Mouse (Mus musculus) heart, adult 18-20 months (tissue): ENCODE data around the gene Olfr780. TPM values are rescaled to one million over a fixed set of nuclear protein-coding genes. Genes with fewer than 3 reads are reported as not detected.
"Not testable (repeated sequence)": the region's sequence is repeated elsewhere in the genome, so short reads cannot be mapped to it uniquely, and the experiment has no call there.

Source experiments
- DNase-seq, 2 experiments: peaks; one replicate each; pipeline ENCODE4 v3.0.0; 2021 to 2022; ENCODE audit warnings: mixed read lengths in 1 of 2
- long read RNA-seq, 2 experiments: library from polyadenylated mRNA; stranded (forward); transcript quantifications; one replicate each; pipeline ENCODE4 v2.0.0; 2021
- total RNA-seq, 2 experiments: library from RNA; stranded (reverse); gene quantifications; 2 replicates each; pipeline ENCODE4 v1.2.3; 2021

Olfr780 gene
- not detected for total RNA-seq
- long read RNA-seq, experiment 1: 0 reads
- long read RNA-seq, experiment 2: 0 reads

- no peak for DNase-seq
Measured at GRCm38 (mm10) chr10:129317817-129318216, at the start of gene Olfr780. Gene Olfr780, plus strand, starts transcription at chr10:129318117.

GRCm38 (mm10) chr10:129271081-129271535 lies 46.8 kb upstream of the Olfr780 start, which contains the start of gene Olfr777:
Gene Olfr777, minus strand, starts transcription at chr10:129271485.
- DNase-seq: no peak

GRCm38 (mm10) chr10:129312973-129313372 lies 4.9 kb upstream of the Olfr780 start:
- not testable (repeated sequence) for DNase-seq

DNA sequence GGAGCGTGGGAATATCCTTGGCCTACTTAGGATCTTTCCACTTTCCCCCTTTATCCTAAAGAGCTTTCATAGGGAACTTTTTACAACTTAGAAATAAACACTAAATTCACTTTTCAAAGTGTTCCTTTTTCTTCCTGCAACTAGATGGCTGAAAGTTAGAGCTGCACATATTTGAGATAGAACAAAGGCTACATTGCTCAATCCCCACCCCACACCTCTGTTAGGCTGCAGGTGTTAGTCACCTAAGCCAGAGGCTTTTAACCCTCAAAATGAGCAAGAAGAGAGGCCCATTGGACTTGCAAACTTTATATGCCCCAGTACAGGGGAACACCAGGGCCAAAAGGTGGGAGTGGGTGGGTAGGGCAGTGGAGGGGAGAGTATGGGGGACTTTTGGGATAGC lies 4.4 kb upstream of the Olfr780 start:
- not testable (repeated sequence) for DNase-seq

DNA sequence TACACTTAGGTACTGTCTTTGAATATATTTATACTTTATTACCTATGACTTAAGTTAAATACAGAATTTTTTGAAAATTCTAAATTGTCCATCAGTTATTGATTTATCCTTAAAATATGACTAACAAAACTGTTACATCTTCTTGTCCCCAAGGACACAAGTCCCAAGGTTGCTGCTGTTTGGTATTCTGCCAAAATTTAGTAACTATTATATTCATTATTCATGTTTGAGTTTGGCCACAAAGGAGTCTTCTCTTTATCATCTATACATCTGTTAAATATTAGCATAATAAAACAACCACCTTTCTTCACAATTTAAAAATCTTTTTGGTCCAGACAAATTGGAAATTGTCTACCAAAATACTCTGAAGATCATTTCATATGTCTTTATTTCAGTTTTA lies 10.6 kb downstream of the Olfr780 start, which contains the start of gene Olfr781:
Gene Olfr781 (plus strand): TSS at position 301 of the 400 bp plus-strand sequence.
- no peak for DNase-seq

DNA sequence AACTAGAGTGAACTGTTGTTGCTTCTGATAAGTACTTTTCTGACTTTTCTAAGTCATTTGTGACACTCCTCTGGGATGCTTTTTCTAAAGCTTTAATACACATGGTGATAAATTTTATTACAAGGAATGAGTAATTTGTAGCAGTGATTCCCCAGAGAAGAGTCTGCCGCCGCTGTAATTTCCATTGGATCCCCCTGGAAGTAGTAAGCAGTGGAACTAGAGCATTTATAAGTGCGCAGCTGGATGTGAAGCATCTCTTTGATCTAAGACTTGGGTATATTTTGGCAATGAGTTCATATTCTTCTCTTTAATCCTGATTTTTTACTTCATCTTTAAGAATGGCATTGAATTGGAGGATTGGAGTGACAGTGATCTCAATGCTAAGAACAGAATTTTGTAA lies 30.6 kb downstream of the Olfr780 start, which contains the start of gene Olfr782:
Gene Olfr782 (plus strand): TSS at position 301 of the 400 bp plus-strand sequence.
- DNase-seq: no peak

- DNase-seq: not testable (repeated sequence)
Measured at GRCm38 (mm10) chr10:129352475-129352874, 34.6 kb downstream of the Olfr780 start.

DNA sequence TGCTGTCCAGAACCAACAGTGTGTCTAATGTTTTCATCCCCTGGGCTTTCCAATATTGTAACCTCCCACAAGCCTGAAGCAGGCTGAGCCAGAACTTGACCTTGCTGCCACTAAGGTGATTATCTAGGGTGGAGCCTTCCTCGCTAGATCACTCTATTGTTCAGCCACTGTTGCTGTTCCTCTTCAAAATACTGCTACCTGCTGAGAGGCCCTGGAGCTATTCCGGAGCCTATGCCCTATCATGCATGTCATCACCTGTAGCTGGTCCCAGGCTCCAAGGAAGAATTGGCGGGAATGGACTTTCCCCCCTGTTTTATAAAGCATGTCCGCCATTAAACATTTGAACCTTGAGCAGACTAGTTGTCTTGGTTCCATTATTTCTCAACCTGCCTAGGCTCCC lies 38.6 kb downstream of the Olfr780 start:
- DNase-seq: not testable (repeated sequence)

- no peak for DNase-seq
Measured at GRCm38 (mm10) chr10:129357307-129357706, 39.4 kb downstream of the Olfr780 start.

Other genes with a start within 250 kb of the Olfr780 start
- not detected for gene Olfr766-ps1, start 249.1 kb upstream of the Olfr780 start, total RNA-seq
- gene Olfr767, start 235.2 kb upstream of the Olfr780 start, total RNA-seq: not detected
- not detected for gene Olfr768, start 218.7 kb upstream of the Olfr780 start, total RNA-seq
- gene Olfr769, start 200.3 kb upstream of the Olfr780 start, total RNA-seq: not detected
- gene Olfr770, start 179.1 kb upstream of the Olfr780 start, total RNA-seq: not detected
- gene Olfr771, start 153.4 kb upstream of the Olfr780 start, total RNA-seq: not detected
- not detected for gene Olfr772, start 140.2 kb upstream of the Olfr780 start, total RNA-seq
- gene Olfr773, start 130.7 kb upstream of the Olfr780 start, total RNA-seq: not detected
- not detected for gene Olfr774, start 81.9 kb upstream of the Olfr780 start, total RNA-seq
- gene Olfr775, start 69.7 kb upstream of the Olfr780 start, total RNA-seq: not detected
- not detected for gene Olfr776, start 59.0 kb upstream of the Olfr780 start, total RNA-seq
- not detected for gene Olfr777, start 46.6 kb upstream of the Olfr780 start, total RNA-seq
- not detected for gene Olfr781, start 10.7 kb downstream of the Olfr780 start, total RNA-seq
- not detected for gene Olfr782, start 30.7 kb downstream of the Olfr780 start, total RNA-seq
- gene Olfr784, start 66.0 kb downstream of the Olfr780 start, total RNA-seq: not detected
- gene Olfr785, start 87.3 kb downstream of the Olfr780 start, total RNA-seq: not detected
- not detected for gene Olfr786, start 109.2 kb downstream of the Olfr780 start, total RNA-seq
- not detected for gene Olfr787, start 143.7 kb downstream of the Olfr780 start, total RNA-seq
- gene Olfr788, start 152.9 kb downstream of the Olfr780 start, total RNA-seq: not detected
- not detected for gene Olfr789, start 166.6 kb downstream of the Olfr780 start, total RNA-seq
- gene Olfr790, start 180.4 kb downstream of the Olfr780 start, total RNA-seq: not detected
- not detected for gene Olfr791, start 203.7 kb downstream of the Olfr780 start, total RNA-seq
- gene Olfr792, start 221.0 kb downstream of the Olfr780 start, total RNA-seq: not detected
- gene Olfr794, start 249.5 kb downstream of the Olfr780 start, total RNA-seq: not detected